Mouse (Mus musculus): ENCODE measurements at regions not wholly inside any gene's neighbourhood (a gene's known extent, or its start where the extent isn't known, plus 50 kb on each side); places are given as distances from the start of the nearest gene placed in this dataset.

GRCm38 (mm10) chr4:105282681-105283462, 125.7 kb downstream of the Plpp3 start:
- DNase-seq, result no peak

GRCm38 (mm10) chr4:105285431-105286013, 128.4 kb downstream of the Plpp3 start:
- DNase-seq, result no peak

DNA sequence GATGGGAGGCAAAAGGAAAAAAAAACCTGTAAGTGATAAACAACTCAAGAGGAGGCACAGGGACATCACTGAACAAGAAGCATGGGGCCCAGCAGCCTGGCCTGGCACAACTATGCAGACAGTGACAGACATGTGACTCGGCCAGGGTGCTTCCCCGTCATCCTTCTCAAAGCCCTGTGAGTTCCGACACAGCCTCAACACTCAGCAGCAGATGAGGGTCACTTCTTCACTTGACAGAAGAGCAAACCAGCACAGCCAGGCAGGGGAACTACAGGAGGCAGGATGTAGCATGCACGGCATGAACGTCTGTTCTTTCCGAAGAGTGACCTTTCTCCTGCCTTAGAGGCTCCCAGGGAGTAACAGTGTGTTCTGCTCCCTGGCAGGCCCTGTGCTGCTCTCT, 129.2 kb downstream of the Plpp3 start:
- no peak for DNase-seq

DNA sequence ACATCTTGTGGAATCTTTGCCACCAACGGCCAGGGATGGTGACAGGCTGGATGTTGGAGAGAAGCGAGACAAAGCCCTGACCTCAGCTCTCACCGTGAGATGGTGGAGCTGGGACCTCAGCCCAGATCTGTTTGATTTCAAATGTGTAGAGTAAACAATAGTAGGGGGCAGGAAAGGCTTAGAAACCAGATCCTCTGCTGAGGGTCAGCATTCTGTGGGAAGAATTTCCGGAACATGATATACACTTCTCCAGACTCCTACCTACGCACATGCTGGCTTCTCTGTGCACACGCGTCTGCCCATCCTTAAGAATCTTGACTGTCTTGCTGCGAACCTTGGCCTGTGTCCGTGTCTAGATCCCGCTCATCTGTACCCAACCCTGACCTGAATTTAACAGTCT, 129.7 kb downstream of the Plpp3 start:
- no peak for DNase-seq

- no peak for DNase-seq
Observed at GRCm38 (mm10) chr4:105287419-105287818, 130.3 kb downstream of the Plpp3 start.

GRCm38 (mm10) chr4:105289635-105290034, 132.5 kb downstream of the Plpp3 start:
- no peak for DNase-seq

- no peak for DNase-seq
Observed at GRCm38 (mm10) chr4:105290847-105291475, 133.8 kb downstream of the Plpp3 start.

- no peak for DNase-seq
Observed at GRCm38 (mm10) chr4:105291503-105291902, 134.4 kb downstream of the Plpp3 start.

- DNase-seq, result no peak
Observed at GRCm38 (mm10) chr4:105299358-105299757, 142.2 kb downstream of the Plpp3 start.

DNA sequence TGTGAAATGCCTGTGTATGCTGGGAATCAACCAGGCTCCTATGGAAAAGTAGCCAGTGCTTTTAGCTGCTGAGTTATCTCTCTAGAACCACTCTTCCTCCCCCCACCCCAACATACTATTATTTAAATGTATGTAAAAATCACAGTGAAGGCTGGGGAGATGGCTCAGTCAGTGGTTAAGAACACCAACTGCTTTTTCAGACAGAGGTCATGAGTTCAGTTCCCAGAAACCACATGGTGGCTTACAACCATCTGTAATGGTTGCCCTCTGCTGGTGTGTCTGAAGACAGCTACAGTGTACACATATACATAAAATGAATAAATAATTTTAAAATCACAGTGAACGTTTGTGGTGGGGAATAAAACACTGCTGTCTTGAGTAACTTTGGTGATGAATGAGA, 144.4 kb downstream of the Plpp3 start:
- no peak for DNase-seq

DNA sequence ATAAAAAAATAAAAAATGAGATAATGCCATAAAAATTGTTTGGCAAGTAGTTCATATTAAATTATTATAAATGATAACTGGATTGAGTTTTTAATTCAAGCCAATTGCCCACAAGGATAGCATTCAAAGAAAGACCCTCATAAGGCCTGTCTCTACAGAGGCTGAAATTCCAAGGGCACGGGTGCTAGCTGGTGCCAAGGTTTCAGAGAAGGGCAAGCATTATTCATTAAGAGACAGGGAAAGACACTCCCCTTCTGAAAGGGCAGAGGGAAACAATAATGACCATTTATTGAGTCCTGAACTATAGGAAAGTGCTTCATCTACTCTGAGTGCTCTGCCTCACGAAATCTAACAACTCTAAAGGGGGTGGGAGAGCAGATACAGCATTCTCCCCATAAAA, 147.0 kb downstream of the Plpp3 start:
- no peak for DNase-seq

DNA sequence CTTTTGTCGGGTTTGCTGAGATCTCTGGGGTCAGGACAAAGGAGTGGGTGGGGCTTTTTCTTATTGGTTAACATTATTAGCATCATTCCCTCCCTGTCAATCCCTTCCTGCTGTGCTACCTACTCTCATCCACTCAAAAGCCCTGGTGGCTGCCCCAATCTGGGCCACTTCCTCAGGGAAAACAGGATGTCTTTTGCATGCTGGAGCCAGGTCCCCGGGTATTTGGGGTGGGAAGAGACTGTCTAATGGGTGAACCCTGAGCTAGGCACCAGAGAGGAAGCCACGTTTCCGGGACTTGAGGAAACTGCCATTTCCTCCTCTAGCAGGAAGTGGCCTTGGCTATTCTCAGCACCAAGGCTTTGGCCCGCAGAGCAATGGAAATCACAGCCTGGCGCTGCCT, 148.8 kb downstream of the Plpp3 start:
- DNase-seq, result peak; percentile 62 to 70

DNA sequence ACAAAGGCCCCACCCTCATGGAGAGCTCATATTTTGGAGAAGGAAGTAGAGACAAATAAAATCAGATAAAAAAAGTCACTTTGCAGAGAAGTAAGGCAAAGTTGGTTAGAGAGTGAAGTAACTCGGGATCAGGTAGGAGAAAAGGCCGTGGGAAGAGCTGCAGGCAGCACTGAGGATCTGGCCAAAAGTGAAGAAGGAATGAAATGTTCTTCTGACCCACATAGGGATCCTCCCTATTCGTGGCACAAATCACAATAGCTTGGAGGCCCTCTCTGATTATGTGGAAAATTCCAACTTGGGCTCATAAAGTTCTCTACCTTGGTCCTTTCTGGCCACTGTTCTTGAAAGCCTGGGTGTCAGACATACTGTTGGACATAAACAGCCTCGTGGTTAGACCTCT, 150.2 kb downstream of the Plpp3 start:
- DNase-seq, result no peak

- DNase-seq, result no peak
Observed at GRCm38 (mm10) chr4:105307905-105308304, 150.8 kb downstream of the Plpp3 start.

- DNase-seq, result no peak
Observed at GRCm38 (mm10) chr4:105308971-105309488, 151.9 kb downstream of the Plpp3 start.

GRCm38 (mm10) chr4:105312643-105313042, 155.5 kb downstream of the Plpp3 start:
- DNase-seq, result no peak

GRCm38 (mm10) chr4:105313151-105313818, 156.1 kb downstream of the Plpp3 start:
- DNase-seq, result peak; percentile 10 to 28

DNA sequence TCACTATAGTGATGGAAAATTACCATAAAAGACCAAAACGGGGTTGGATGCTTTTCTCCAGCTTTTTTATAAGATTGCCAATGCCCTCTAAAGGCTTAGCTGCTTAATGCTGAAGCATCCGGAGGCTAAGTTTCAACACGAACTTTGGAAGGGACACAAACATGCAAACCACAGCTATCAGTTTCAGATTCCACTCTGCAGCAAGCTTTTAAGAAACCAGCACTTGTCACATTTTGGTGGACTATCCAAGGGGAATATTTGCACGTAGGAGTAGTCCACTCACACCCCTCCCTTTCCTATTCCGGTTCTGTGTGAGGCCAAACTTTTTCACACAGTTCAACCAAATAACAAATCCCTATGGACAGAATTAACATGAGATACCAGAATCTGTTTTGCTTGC, 157.9 kb downstream of the Plpp3 start:
- no peak for DNase-seq

DNA sequence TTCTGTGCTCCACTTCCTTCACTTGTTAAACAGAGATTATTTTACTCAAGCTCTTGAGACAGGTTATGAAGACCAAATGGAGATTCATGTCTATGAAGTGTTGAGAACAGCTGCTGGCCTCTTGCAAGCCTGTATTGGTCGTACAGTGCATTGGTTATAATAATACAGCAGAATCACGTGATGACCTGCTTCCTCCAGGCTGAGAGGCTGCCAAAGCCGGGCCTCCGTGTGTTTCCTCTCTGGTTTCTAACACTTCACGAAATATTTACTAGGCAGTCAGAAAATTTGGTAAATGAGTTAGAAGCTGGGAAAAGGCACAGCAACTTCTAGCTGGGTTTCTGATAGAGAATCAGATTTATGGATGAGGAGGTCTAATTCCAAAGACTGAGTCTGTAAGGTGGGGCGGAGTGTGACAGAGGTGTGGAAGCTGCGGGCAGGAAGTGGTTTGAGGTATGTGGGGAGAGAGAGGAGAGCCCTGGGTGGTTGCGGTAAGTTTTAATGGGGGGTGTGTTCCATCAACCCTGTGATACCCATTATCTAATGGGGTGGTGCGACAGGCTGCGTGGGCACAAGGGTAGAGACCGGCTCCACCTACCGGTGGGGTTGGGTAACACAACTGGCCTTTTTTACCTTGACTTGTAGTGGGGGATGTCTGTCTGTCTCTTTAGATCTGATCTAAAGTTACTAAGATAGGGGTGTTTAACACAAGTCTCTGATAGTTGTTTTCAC, 159.5 kb downstream of the Plpp3 start:
- peak; percentile 68 to 69 for DNase-seq

- DNase-seq, result no peak
Observed at GRCm38 (mm10) chr4:105318421-105318820, 161.3 kb downstream of the Plpp3 start.

GRCm38 (mm10) chr4:105323446-105323845, 166.3 kb downstream of the Plpp3 start:
- DNase-seq, result no peak

GRCm38 (mm10) chr4:105326989-105327388, 169.8 kb downstream of the Plpp3 start:
- DNase-seq, result no peak
